Mouse (Mus musculus): Measurements from ENCODE around the gene Ndufaf8.

DNA sequence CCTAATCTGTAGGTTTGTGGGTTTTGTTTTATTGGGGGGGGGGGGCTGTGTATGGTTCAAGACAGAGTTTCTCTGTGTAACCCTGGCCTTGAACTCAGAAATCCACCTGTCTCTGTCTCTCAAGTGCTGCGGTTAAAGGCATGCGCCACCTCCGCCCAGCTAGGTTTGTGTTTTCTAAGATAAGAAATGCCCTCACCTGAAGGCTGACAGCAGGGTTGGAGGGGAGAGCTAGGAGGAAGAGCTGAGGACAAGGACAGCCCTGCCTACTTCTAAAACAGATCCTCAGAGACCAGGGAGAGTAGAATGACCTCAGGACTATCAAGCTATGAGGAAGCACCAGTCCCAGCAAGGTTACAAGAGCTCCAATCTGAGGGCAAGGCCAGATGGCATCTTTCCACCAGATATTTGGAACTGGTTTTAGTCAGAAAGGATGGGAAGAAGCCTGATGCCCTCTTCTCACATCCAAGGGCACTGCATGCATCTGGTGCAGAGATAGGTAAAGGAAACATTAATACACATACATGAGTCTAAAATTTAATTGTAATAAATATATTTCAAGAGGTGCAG is 4.8 kb downstream of the Ndufaf8 start:
- TF ChIP-seq CTCF (IDR thresholded peaks at IDR 0.05; ENCODE audit: low read depth) (no peak), EP300 (IDR thresholded peaks at IDR 0.05; ENCODE audit: low read depth) (no peak)
